Mouse (Mus musculus) kidney, adult 2 months (tissue): ENCODE measurements around the gene Krtcap2.

Experiments used
- CTCF ChIP-seq: fragments of 200-500 bp; conservative IDR thresholded peaks from 2 replicates; pipeline ENCODE4 v1.5.1; 2011; ENCODE audit warnings: low read depth, mild to moderate bottlenecking, control low read depth, low read length, moderate library complexity, mixed read lengths; ENCODE audit not compliant: insufficient read depth, insufficient read length
- POLR2A ChIP-seq: fragments of 200-500 bp; IDR thresholded peaks from one replicate; pipeline ENCODE4 v1.6.1; 2011; ENCODE audit warnings: low read depth, low read length, control low read depth

GRCm38 (mm10) chr3:89251365-89251895 is 5.7 kb downstream of the Krtcap2 start:
- no peak for TF ChIP-seq CTCF
- no peak for TF ChIP-seq POLR2A
